Mouse (Mus musculus) forebrain, embryonic 10.5 days (tissue): ENCODE results near the gene Cfap99. TPM values are rescaled to one million over a fixed set of nuclear protein-coding genes. Genes with fewer than 3 reads are reported as not detected.

Experiments used
- DNase-seq: peaks from one replicate; pipeline ENCODE4 v3.0.0-alpha.2; 2017; ENCODE audit warnings: low spot score; ENCODE audit errors: extremely low spot score
- H3K27ac ChIP-seq: fragments of 300-500 bp; sonication (generic); 2 replicates; pipeline ENCODE4 v1.5.1; 2016; ENCODE audit warnings: mild to moderate bottlenecking
- H3K27me3 ChIP-seq: fragments of 300-500 bp; sonication (generic); 2 replicates; pipeline ENCODE4 v1.6.1; 2016; ENCODE audit warnings: mild to moderate bottlenecking; ENCODE audit not compliant: poor library complexity, severe bottlenecking
- H3K36me3 ChIP-seq: fragments of 300-500 bp; sonication (generic); replicated peaks from 2 replicates; pipeline ENCODE4 v1.6.1; 2016; ENCODE audit warnings: mild to moderate bottlenecking, moderate library complexity
- H3K4me1 ChIP-seq: fragments of 300-500 bp; sonication (generic); 2 replicates; pipeline ENCODE4 v1.6.1; 2016
- H3K4me3 ChIP-seq: fragments of 300-500 bp; sonication (generic); 2 replicates; pipeline ENCODE4 v1.5.1; 2016; ENCODE audit warnings: mild to moderate bottlenecking, moderate library complexity
- H3K9me3 ChIP-seq: fragments of 300-500 bp; sonication (generic); 2 replicates; pipeline ENCODE4 v1.6.1; 2016; ENCODE audit warnings: mild to moderate bottlenecking, moderate library complexity
- WGBS: fragments of 180-500 bp; shearing (Covaris S2); methylation state at CpG from one replicate; pipeline ENCODE4 v1.1.7; 2016; 5-methylcytosine and 5-hydroxymethylcytosine counted together
- polyA plus RNA-seq: library from polyadenylated mRNA; unstranded; fragments of >200 nt; fragmentation: Nextera tagmentation; extraction: Ambion mirVana; gene quantifications from 2 replicates; pipeline ENCODE4 v1.2.1, GENCODE M21; 2016

Cfap99 gene
- polyA plus RNA-seq, 1 experiment from 2014 or later = not detected

DNA sequence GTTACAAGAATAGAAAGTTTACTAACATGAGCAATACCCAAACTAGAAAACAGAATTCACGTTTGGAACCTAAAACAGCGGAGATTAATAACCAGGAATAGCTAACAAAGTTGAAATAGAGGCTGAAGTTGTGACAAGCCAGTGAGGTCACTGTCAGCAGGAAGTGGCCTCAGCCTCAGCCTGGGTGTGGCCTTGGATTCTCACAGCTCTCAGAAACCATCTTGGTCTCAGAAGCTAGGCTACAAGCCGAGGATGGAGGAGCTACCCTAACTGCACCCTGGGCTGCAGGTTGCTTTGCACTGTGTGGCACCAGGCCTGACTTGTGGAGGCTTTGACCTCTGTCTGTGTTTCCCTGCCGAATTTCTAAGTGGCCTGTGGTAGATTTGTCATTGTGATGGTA lies 22.3 kb upstream of the Cfap99 start:
- no peak for DNase-seq
- Histone ChIP-seq H3K4me1 (no peaks in the 10 kb centered on the region), H3K9me3 (no peaks in the 10 kb centered on the region), H3K36me3 (no peaks in the 10 kb centered on the region), H3K27ac (no peak overlapping the region), H3K4me3 (no peak overlapping the region), H3K27me3 (no peaks in the 10 kb centered on the region)
- WGBS = 76% methylated on average over 4 of the region's 4 CpGs

DNA sequence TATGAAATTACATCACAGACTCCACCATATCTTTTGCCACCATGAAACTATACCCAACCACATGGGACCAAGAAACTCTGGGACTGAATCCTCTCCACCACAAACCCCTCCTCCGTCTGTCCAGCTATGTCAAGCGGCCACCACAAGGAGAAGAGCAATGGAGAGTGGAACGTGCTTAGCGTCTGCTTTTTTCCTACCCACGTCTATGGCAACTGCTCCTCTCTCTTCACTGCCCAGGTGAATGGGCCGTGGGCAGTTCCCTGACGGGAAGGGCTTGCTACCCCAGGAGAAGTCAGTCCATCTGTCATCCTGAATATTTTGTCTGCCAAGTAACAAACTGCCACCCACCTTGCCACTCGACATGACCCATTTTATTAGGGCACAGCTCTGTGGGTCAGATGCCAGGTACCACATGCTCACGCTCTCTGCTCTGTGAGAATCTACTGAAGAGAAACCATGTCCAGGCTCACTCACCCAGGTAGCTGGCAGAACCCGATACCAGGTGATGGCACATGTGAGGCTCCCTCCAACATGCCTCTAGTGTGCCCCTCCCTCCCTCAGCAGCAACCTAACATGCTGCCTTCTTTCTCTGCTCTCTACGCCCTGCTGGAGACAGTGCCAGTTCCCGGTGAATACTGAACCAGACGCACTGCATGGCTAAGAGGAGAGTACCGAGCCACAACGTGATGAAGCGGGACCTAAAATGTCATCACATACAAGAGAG lies 19.0 kb upstream of the Cfap99 start:
- DNase-seq = no peak
- Histone ChIP-seq H3K9me3 (no peaks in the 10 kb centered on the region), H3K27me3 (no peaks in the 10 kb centered on the region), H3K4me3 (no peak overlapping the region), H3K27ac (no peak overlapping the region), H3K36me3 (no peaks in the 10 kb centered on the region), H3K4me1 (peaks cover 4% of the 10 kb centered on the region; the same call in 1 of the 2 replicates)
- 89% methylated on average over 16 of the region's 16 CpGs for WGBS

- no peak overlapping the region for H3K4me3 ChIP-seq
- H3K9me3 ChIP-seq = no peaks in the 10 kb centered on the region
- 78% methylated on average over 12 of the region's 12 CpGs for WGBS
- no peaks in the 10 kb centered on the region for H3K36me3 ChIP-seq
- no peaks in the 10 kb centered on the region for H3K27me3 ChIP-seq
- H3K4me1 ChIP-seq = peaks cover 4% of the 10 kb centered on the region; the same call in 1 of the 2 replicates
- DNase-seq = no peak
- H3K27ac ChIP-seq = no peak overlapping the region
These were observed 18.4 kb upstream of the Cfap99 start for GRCm38 (mm10) chr5:34269921-34270465.

DNA sequence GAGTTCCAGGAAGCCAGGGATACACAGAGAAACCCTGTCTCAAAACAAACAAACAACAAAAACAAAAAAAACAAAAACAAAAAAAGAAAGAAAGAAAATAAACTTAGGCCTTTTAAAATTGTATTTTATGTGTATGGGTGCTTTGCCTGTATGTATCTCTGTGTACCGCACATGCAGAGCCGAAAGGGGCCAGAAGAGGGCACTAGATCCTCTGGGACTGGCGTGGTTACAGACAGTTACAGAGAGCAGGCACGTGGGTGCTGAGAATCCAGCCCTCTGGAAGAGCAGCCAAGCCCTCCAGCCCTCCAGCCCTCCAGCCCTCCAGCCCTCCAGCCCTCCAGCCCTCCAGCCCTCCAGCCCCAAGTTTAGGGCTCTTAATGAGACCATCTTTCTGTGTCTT lies 16.7 kb upstream of the Cfap99 start:
- peaks cover 4% of the 10 kb centered on the region; the same call in 1 of the 2 replicates for H3K4me1 ChIP-seq
- H3K4me3 ChIP-seq = no peak overlapping the region
- no peaks in the 10 kb centered on the region for H3K36me3 ChIP-seq
- H3K27me3 ChIP-seq = no peaks in the 10 kb centered on the region
- no peak overlapping the region for H3K27ac ChIP-seq
- no peaks in the 10 kb centered on the region for H3K9me3 ChIP-seq
- peak; percentile 35 for DNase-seq
- 29% methylated on average over 4 of the region's 4 CpGs for WGBS

GRCm38 (mm10) chr5:34273251-34273681 lies 15.1 kb upstream of the Cfap99 start:
- Histone ChIP-seq H3K36me3 (no peaks in the 10 kb centered on the region), H3K4me1 (peaks cover 4% of the 10 kb centered on the region; the same call in 1 of the 2 replicates), H3K27me3 (no peaks in the 10 kb centered on the region), H3K27ac (no peak overlapping the region), H3K9me3 (no peaks in the 10 kb centered on the region), H3K4me3 (no peak overlapping the region)
- DNase-seq = no peak
- 80% methylated on average over 5 of the region's 5 CpGs for WGBS

DNA sequence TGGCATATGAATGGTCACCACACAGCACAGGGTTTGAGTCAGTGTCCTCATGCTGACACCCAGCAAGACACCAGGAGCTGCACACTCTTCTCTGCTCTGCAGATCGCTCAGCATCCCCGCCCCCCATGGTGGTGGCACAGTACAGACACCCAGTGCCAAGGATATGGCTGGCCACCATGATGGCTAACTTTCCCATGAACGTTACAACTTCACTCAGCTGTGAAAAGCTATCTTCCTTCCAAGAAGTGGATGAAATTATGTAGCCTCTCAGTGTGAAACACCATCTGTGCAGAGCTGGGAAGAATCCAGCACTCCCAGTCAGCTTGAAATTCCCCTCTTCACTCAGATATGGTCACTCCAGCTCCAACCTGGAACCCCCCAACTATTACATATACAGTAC lies 14.1 kb upstream of the Cfap99 start:
- DNase-seq = no peak
- Histone ChIP-seq H3K36me3 (no peaks in the 10 kb centered on the region), H3K9me3 (no peaks in the 10 kb centered on the region), H3K4me3 (no peak overlapping the region), H3K27me3 (no peaks in the 10 kb centered on the region), H3K4me1 (peaks cover 4% of the 10 kb centered on the region; the same call in 1 of the 2 replicates), H3K27ac (no peak overlapping the region)
- WGBS = 83% methylated on average over 3 of the region's 3 CpGs

GRCm38 (mm10) chr5:34274676-34275293 lies 13.6 kb upstream of the Cfap99 start:
- no peaks in the 10 kb centered on the region for H3K9me3 ChIP-seq
- H3K27me3 ChIP-seq = no peaks in the 10 kb centered on the region
- no peak for DNase-seq
- WGBS = 91% methylated on average over 10 of the region's 10 CpGs
- peaks cover 4% of the 10 kb centered on the region; the same call in 1 of the 2 replicates for H3K4me1 ChIP-seq
- no peaks in the 10 kb centered on the region for H3K36me3 ChIP-seq
- H3K27ac ChIP-seq = no peak overlapping the region
- H3K4me3 ChIP-seq = no peak overlapping the region

GRCm38 (mm10) chr5:34276191-34276590 lies 12.2 kb upstream of the Cfap99 start:
- Histone ChIP-seq H3K27me3 (no peaks in the 10 kb centered on the region), H3K4me3 (no peak overlapping the region), H3K27ac (no peak overlapping the region), H3K36me3 (no peaks in the 10 kb centered on the region), H3K9me3 (no peaks in the 10 kb centered on the region), H3K4me1 (peaks cover 4% of the 10 kb centered on the region; the same call in 1 of the 2 replicates)
- 89% methylated on average over 7 of the region's 7 CpGs for WGBS
- DNase-seq = no peak

DNA sequence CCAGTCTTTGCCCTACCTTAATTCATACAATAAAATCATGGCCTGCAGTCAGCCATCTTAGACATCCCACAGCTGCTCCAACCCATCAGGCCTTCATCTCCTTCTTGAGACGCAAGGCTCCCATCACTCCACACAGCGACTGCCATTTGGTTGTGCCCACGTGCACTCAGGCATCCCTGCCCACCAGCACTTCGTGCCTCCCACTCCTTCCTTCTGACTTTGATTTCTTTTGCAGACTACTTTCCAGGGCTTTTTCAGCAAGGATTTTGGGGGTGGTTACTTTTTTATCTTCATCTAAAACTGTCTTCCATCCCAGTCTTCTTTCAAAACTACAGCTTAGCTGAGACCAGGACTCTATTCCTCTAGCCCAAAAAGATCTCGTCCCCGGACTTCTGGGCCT lies 11.7 kb upstream of the Cfap99 start:
- H3K9me3 ChIP-seq = no peaks in the 10 kb centered on the region
- no peaks in the 10 kb centered on the region for H3K27me3 ChIP-seq
- H3K27ac ChIP-seq = no peak overlapping the region
- no peaks in the 10 kb centered on the region for H3K36me3 ChIP-seq
- 88% methylated on average over 6 of the region's 6 CpGs for whole genome bisulfite sequencing
- H3K4me1 ChIP-seq = peaks cover 4% of the 10 kb centered on the region; the same call in 1 of the 2 replicates
- DNase-seq = no peak
- H3K4me3 ChIP-seq = no peak overlapping the region

DNA sequence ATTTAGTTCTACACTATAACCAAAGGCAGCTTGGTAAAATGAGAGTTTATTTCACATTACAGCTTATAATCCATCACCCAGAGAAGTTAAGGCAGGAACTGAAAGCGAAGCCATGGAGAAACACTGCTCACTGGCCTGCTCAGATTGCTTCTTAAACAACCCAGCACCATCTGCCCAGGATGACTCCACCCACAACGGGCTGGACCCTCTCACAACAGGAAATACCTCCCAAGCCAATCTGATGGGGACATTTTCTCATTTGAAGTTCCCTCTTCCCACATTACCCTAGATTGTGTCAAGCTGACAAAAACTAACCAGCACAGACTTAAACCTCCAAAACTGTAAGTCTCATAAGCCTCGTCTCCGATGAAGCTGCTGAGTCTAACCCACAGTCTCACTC lies 10.3 kb upstream of the Cfap99 start:
- peaks cover 7% of the 10 kb centered on the region; the same call in 1 of the 2 replicates for H3K27me3 ChIP-seq
- no peak for DNase-seq
- H3K27ac ChIP-seq = no peak overlapping the region
- WGBS = 86% methylated on average over 4 of the region's 4 CpGs
- H3K9me3 ChIP-seq = no peaks in the 10 kb centered on the region
- H3K36me3 ChIP-seq = no peaks in the 10 kb centered on the region
- H3K4me3 ChIP-seq = no peak overlapping the region
- H3K4me1 ChIP-seq = peaks cover 13% of the 10 kb centered on the region

DNA sequence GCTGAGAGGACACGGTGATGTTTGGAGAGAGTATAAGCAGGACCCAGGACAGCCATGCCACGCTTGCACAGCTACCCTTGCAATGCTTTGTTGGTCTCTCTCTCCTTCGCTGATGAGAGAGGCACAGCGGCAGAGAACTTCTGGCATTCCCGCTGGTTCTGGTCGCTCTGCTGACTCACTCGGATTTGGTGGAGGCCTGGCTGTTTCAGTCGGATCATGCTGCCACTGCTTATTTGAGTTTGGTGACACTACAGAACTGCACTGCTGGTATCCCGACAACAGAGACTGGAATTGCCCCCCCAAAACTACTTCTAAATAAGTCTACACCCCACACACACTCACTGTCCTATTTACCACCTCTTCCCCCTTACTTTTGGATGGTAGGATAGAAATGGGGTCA lies 9.2 kb upstream of the Cfap99 start:
- Histone ChIP-seq H3K9me3 (no peaks in the 10 kb centered on the region), H3K27me3 (peaks cover 15% of the 10 kb centered on the region), H3K27ac (no peak overlapping the region), H3K36me3 (no peaks in the 10 kb centered on the region), H3K4me3 (no peak overlapping the region), H3K4me1 (peaks cover 13% of the 10 kb centered on the region)
- DNase-seq = no peak
- WGBS = 90% methylated on average over 9 of the region's 9 CpGs

DNA sequence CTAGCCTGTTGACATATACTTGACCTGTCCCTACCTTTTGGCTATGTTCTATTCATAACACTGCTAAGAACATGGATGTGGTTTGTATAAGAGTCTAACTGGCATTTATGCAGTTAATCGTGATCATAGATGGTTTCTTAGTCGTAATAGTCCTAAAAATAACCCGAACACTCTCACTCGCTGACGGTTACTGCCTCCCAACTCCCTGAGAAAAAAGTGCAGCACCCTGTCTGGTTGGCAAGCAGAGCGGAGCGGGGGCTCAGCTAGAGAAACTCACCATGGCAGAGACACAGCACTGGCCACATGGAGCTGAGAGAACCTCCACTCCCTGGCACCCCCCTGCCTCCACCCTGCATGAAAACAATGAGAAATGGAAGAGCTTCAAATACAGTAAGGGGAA lies 7.4 kb upstream of the Cfap99 start:
- no peaks in the 10 kb centered on the region for H3K36me3 ChIP-seq
- H3K27me3 ChIP-seq = peaks cover 32% of the 10 kb centered on the region
- H3K9me3 ChIP-seq = no peaks in the 10 kb centered on the region
- DNase-seq = no peak
- H3K4me3 ChIP-seq = no peak overlapping the region
- H3K4me1 ChIP-seq = peaks cover 18% of the 10 kb centered on the region
- H3K27ac ChIP-seq = no peak overlapping the region
- 91% methylated on average over 7 of the region's 7 CpGs for WGBS

- H3K4me1 ChIP-seq = peaks cover 42% of the 10 kb centered on the region
- H3K9me3 ChIP-seq = no peaks in the 10 kb centered on the region
- no peak overlapping the region for H3K4me3 ChIP-seq
- no peaks in the 10 kb centered on the region for H3K36me3 ChIP-seq
- DNase-seq = no peak
- peaks cover 56% of the 10 kb centered on the region for H3K27me3 ChIP-seq
- WGBS = 78% methylated on average over 5 of the region's 5 CpGs
- H3K27ac ChIP-seq = no peak overlapping the region
These were observed 5.0 kb upstream of the Cfap99 start for GRCm38 (mm10) chr5:34283355-34283754.
